Mouse (Mus musculus) Patski (cell line): ENCODE results near the gene Ncr1. TPM values are rescaled to one million over a fixed set of nuclear protein-coding genes. Genes with fewer than 3 reads are reported as not detected.
"Not testable (repeated sequence)": the region's sequence is repeated elsewhere in the genome, so short reads cannot be mapped to it uniquely, and the experiment has no call there.

ENCODE experiments used
- ATAC-seq: fragments of 100-300 bp; one replicate; pipeline ENCODE4 v1.8.0; 2021
- CTCF ChIA-PET: fragments of 350-600 bp; sonication (Branson Sonifier 250); formaldehyde crosslinking; loops from one replicate; lab custom pipeline; 2022; ENCODE audit warnings: inconsistent platforms; lab: Charles Lee
- POLR2A ChIA-PET: fragments of 350-600 bp; sonication (Branson Sonifier 250); formaldehyde crosslinking; loops from one replicate; lab custom pipeline; 2022; ENCODE audit warnings: antibody characterized with exemption, inconsistent platforms; lab: Charles Lee
- DNase-seq: peaks from one replicate; pipeline ENCODE4 v3.0.0-alpha.2; 2011; ENCODE audit warnings: low read depth, low spot score
- H3K27me3 ChIP-seq: fragments of 371-371 bp; one replicate; pipeline ENCODE4 v1.5.1; 2021
- CTCF ChIP-seq: fragments of 100-300 bp; IDR thresholded peaks from one replicate; pipeline ENCODE4 v1.5.1; 2021
- in situ Hi-C: fragments of 300-500 bp; cut with MboI; formaldehyde crosslinking; loops from 3 replicates; pipeline ENCODE4 v1.11.1; 2018; ENCODE audit warnings: low pct_unique_long_range_greater_than_20kb, mixed read lengths
- polyA plus RNA-seq: library from polyadenylated mRNA; unstranded; gene quantifications from one replicate; pipeline ENCODE4 v1.2.3, GENCODE M21; 2021

The Ncr1 gene
- not detected for polyA plus RNA-seq

DNA sequence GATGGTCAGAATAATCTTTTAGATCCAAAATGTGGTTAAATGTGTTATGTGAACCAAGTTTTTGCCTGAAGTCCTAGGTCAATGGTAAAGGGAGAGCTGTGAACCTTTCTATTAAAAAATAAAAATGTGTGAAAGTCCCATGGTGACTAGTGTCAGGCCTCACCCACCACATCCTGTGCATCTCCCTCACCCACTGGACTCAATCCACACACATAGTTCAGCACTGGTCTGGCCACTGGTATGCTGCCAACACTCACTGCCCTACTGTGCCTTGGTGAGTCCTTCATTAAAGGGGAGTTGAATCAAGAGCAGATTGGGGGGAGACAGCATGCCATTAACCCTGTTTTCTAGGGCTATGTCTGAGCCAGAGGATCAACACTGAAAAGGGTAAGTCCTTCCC is at the start of gene Ncr1:
Ncr1 (plus strand) TSS at position 216 of the 400 bp plus-strand sequence.
- TF ChIP-seq CTCF = no peak
- in situ Hi-C loops = no loop called here
- no peaks in the 10 kb centered on the region for H3K27me3 ChIP-seq
- ATAC-seq = no peak
- POLR2A ChIA-PET = no interaction called here
- DNase-seq = no peak
- CTCF ChIA-PET = no interaction called here

DNA sequence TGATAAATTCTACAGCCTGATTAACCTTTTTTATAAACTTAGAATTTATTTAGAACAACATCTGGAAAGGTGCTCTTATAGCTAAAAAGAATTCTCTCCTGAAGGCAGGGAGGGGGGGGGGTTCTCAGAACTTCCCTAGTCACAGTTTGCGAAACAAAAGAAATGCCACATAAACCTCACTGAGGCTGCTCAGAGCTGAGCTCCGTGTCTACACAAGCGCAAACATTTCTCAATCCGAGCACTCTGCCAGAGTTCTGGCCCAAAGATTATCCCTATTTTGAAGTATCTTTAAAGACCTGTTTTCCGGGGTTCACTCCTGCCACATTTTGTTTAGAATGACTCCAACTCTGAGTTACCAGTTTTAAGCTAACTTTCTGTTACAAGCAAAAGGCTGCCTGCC is 44.9 kb upstream of the Ncr1 start:
- ATAC-seq = no peak
- no peak for TF ChIP-seq CTCF
- no peak for DNase-seq
- CTCF ChIA-PET = no interaction called here
- no peaks in the 10 kb centered on the region for H3K27me3 ChIP-seq
- POLR2A ChIA-PET = no interaction called here
- in situ Hi-C loops = no loop called here

DNA sequence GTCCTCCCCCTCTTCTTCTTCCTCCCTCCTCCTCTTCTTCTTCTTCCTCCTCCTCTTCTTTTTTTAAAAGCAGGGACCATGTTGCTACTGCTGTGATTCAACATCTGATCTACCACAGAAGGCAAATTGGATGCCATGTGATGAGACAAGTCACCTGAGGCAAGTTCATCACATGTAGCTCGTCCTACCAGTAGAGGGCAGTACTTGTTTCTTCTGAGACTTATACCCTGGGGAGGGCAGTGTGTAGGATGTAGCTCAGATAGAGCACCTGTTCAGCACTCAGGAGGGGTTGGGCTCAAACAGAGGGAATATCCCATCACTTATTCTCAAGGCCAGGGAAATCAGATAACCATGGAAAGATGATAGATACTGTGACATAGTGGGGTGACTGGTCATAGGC is 40.3 kb upstream of the Ncr1 start:
- CTCF ChIA-PET = no interaction called here
- DNase-seq (no peak), ATAC-seq (no peak)
- in situ Hi-C loops = no loop called here
- TF ChIP-seq CTCF = peak; percentile 46
- POLR2A ChIA-PET = no interaction called here
- peaks cover 8% of the 10 kb centered on the region for H3K27me3 ChIP-seq

DNA sequence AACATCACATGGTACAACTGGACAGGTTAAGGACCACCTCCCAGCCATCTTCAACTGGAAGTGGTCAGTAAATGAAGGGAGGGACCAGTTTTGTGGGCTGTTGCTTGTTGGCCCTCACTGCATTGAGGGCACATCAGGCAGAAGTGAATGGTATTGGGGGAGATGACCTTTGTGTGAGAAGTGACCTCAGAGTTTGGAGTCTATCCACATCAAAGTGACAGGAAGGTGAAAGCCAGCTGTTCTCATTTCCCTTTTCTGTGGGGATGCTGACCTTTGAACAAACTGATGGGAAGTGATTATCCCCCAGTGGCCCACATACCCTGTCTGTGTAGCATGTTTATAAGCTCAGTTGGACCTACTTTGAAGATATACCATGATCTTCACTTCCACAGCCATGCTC is 37.4 kb upstream of the Ncr1 start:
- ATAC-seq = no peak
- ChIA-PET POLR2A (no interaction called here), CTCF (no interaction called here)
- no peak for DNase-seq
- in situ Hi-C loops = no loop called here
- H3K27me3 ChIP-seq = peaks cover 11% of the 10 kb centered on the region
- TF ChIP-seq CTCF = no peak

DNA sequence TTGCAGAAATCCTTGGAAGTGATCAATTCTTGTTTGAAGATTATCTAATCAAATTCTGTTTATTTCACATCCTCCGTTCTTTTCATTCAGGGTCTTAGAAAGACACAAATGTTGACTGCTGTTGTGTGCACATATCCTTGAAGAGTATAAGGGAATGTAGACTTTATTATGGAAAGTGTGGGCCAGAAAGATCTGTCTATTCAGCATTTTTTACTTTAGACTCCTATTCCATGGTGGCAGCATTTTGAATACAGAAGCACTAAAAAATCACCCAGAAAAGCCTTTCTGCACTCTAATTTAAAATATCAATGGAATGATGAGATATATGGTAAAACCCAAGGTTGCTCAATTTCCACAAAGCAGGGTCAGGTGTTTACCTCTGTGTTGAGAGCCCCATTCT is 34.1 kb upstream of the Ncr1 start:
- no peak for ATAC-seq

DNA sequence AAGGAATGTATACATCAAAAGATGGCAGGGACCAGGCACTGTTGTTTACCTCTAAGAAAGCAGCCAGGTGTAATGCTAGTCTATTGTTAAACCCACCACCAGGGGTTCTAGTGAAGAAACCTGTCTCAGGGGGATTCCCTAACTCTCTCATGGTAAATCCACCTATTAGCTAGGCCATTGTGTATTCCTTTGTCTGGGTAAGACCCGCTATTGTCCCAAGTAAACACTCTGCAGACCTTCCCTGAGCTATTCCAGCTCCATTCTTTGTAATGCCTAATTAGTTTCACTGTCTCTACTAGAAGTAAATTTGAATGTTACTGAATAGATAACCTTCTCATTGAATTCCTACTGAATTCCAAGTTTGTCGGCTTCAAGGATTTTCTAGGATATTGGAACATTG is 24.4 kb upstream of the Ncr1 start:
- DNase-seq, CTCF ChIA-PET, in situ Hi-C loops, ATAC-seq, POLR2A ChIA-PET: not testable (repeated sequence)
- peaks cover 16% of the 10 kb centered on the region for H3K27me3 ChIP-seq

More for the DNA sequence above, 34.1 kb upstream of the Ncr1 start:
- H3K27me3 ChIP-seq = peaks cover 6% of the 10 kb centered on the region
- ChIA-PET CTCF (no interaction called here), POLR2A (no interaction called here)
- TF ChIP-seq CTCF = no peak
- in situ Hi-C loops = no loop called here
- DNase-seq = no peak

DNA sequence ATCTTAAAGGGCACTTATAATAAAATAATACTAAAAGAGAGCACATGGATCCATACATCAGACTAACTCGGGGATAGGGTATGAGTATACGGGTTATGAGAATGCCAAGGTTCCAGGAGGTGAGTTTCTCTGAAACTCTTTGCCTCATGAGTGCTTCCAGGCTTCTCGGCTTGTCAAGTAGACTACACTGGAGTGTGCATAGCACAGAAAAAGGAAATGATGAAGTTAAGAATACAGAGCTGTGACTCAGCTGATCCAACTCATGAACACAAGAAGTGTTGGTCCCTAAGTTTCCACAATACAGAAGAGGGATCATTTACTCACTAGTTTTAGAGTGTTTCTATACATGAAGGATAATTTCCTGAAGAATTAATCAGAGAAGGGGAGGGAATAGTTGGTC is 24.0 kb upstream of the Ncr1 start:
- ATAC-seq, in situ Hi-C loops, CTCF ChIA-PET, POLR2A ChIA-PET, DNase-seq: not testable (repeated sequence)
- H3K27me3 ChIP-seq = peaks cover 16% of the 10 kb centered on the region

DNA sequence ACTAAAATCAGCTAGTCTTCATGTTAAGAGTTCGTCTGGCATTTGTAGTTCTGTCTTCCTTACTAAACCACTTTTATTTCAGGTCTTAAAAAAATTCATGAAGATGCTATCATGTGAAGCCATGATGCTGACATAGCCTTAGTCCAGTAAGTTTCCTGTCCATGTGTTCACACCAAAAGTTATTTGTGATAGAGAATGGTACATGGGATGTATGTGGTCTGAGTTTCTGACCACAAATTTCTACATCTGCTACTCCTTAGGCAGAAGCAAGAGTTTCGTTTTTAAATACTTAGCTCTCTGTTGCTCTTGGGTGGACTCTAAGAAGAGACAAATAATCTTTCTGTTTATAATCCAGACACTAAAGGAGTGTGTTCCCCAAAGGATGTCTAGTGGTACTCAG is 14.2 kb upstream of the Ncr1 start:
- H3K27me3 ChIP-seq = peaks cover 4% of the 10 kb centered on the region
- in situ Hi-C loops = no loop called here
- DNase-seq (no peak), ATAC-seq (no peak)
- TF ChIP-seq CTCF = no peak
- ChIA-PET CTCF (no interaction called here), POLR2A (interaction anchor here (0.6 kb wide), 1 partner anchor 299 kb away, joined by 4 read pairs; no protein-coding TSS in a partner anchor)

DNA sequence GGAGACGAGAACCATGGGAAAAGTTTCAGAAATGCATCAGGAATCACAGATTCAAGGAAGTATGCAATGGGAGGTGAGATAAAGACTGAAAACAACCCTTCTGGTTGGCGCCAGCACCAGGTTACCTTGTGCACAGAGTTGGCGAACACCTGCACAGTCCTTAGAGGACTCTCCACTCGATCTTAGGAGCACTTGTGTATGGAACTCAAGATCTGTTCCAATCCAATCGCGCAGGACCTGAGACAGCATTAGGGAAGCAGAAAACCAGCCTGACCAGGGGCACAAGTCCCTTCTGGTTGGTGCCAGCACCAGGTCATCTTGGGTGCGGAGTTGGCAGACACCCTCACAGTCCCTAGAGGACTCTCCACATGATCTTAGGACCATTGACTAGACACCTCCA is 36.0 kb downstream of the Ncr1 start:
- DNase-seq (no peak), ATAC-seq (no peak)
- in situ Hi-C loops = no loop called here
- no peaks in the 10 kb centered on the region for H3K27me3 ChIP-seq
- ChIA-PET CTCF (no interaction called here), POLR2A (no interaction called here)
- no peak for TF ChIP-seq CTCF

Other genes starting within 250 kb of the Ncr1 start
- gene Ttyh1, start 218.3 kb upstream of the Ncr1 start, polyA plus RNA-seq = 0.12 TPM
- gene Leng8, start 200.7 kb upstream of the Ncr1 start, polyA plus RNA-seq = 92.8 TPM
- 6.4 TPM for gene Leng9, start 187.3 kb upstream of the Ncr1 start, polyA plus RNA-seq
- gene Cdc42ep5, start 172.9 kb upstream of the Ncr1 start, polyA plus RNA-seq = 0.58 TPM
- not detected for gene Lilra5, start 100.0 kb upstream of the Ncr1 start, polyA plus RNA-seq
- gene Gp6, start 60.0 kb downstream of the Ncr1 start, polyA plus RNA-seq = not detected
- gene Rdh13, start 107.9 kb downstream of the Ncr1 start, polyA plus RNA-seq = 45.3 TPM
- 0.04 TPM for gene Eps8l1, start 123.0 kb downstream of the Ncr1 start, polyA plus RNA-seq
- gene Ppp1r12c, start 164.0 kb downstream of the Ncr1 start, polyA plus RNA-seq = 85.2 TPM
- gene Tnnt1, start 178.7 kb downstream of the Ncr1 start, polyA plus RNA-seq = not detected
- 0.33 TPM for gene Tnni3, start 186.5 kb downstream of the Ncr1 start, polyA plus RNA-seq
- gene Dnaaf3, start 194.7 kb downstream of the Ncr1 start, polyA plus RNA-seq = 1.9 TPM
- gene Syt5, start 209.8 kb downstream of the Ncr1 start, polyA plus RNA-seq = 0.12 TPM